Mouse (Mus musculus): ENCODE measurements around the gene Rpa1.
A peak's percentile ranks its signal among the peaks of the same experiment; 100 is the strongest.
"Not testable (repeated sequence)": the region's sequence is repeated elsewhere in the genome, so short reads cannot be mapped to it uniquely, and the experiment has no call there.

Gene Rpa1

DNA sequence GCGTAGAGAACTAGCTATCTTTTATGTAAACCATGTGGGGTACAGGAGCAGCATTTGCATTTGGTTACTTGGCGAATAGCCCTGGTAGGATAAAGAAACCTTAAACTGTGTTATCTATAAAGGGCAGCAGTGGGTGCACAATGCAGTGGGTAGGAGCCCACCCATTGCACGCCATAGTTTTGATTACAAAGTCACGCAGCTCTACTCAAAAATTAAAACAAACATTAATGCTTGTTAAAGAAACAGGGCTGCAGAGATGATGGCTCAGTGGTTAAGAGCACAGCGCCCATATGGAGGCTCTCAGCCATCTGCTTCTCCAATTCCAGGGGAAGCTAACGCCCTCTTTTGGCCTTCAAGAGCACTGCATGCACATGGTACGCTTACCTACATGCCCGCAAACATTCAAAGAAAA is 24.8 kb downstream of the Rpa1 start:
- peak; percentile 61 for DNase-seq (ENCODE audit: low read depth, low spot score)

DNA sequence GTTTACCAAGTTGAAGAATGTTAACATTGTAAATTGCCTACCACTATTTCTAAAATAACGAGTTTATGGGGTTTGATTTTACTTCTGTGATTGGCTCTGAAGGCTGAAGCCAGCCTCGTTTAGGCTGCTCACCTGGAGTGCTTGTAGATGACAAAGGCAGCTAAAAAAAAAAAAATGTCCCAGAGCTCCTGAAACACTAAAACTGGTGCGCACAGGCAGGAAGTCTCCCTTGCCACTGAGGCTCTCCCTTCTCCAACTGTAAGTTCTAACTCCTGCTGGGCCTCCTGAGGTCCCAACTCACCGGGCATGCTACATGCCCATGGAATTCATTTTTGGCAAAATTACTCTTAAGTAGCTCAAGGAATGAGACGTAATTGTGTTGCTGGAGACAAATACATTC is 28.9 kb downstream of the Rpa1 start:
- DNase-seq (ENCODE audit: low read depth, low spot score): peak; percentile 8

GRCm38 (mm10) chr11:75318351-75319221 is 29.5 kb downstream of the Rpa1 start:
- DNase-seq (ENCODE audit: low read depth, low spot score): peak; percentile 39

DNA sequence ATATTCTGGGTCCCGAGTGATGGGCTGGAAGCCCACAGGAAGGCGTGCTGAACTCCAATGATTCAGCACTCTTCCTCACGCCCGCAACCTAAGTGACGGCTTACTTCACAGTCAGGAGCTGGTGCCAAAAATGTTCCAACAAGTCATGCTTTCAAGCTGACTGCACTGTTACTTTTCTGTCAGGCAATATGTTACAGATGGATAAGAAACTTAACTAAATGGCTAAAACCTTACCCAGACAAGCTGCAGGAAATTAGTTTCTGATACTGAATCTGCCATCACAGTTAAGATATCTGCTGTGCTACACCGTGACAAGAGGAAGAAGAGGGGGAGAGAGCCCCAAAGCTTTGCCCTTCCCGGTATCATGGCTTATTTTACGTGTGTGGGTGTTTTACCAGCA is 34.3 kb downstream of the Rpa1 start:
- DNase-seq (ENCODE audit: low read depth, low spot score): no peak

DNA sequence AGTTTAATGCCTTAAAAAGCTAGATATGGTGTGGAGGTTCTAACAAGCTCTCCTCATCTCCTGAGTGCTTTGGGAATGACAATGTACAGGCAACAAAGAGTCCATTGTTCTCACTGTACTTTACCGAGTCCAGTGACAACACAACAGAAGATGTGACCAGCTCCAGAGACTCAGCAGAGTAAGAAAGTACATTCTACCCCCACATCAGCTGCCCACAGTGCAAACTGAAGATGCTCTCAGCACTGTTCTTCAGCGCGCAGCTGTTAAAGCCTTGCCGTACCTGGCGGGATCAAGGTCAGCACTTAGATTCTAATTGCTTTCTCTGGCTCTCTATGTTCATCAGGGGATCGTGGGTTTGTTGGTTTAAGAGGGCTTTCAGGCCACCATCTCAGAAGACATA is 36.4 kb downstream of the Rpa1 start:
- no peak for DNase-seq (ENCODE audit: low read depth, low spot score)

DNA sequence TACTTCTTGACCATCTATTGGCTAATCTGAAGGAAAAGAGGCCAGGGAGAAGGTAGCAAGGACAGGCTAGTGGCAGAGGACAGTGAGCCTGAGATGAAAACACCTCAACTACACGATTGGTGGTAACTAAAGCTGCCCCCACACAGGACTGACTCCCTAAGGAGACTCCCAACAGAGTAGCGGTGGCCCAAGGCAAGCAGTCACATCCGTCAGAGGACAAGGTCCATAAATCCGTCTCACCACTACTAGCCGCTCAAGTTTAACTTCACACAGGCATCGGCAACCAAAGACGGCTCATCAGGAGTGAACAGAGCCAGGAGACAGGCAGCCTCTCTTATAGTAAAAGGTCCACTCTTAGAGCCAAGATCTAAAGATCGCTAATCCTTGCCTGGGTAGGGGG is 37.3 kb downstream of the Rpa1 start:
- DNase-seq (ENCODE audit: low read depth, low spot score): no peak

DNA sequence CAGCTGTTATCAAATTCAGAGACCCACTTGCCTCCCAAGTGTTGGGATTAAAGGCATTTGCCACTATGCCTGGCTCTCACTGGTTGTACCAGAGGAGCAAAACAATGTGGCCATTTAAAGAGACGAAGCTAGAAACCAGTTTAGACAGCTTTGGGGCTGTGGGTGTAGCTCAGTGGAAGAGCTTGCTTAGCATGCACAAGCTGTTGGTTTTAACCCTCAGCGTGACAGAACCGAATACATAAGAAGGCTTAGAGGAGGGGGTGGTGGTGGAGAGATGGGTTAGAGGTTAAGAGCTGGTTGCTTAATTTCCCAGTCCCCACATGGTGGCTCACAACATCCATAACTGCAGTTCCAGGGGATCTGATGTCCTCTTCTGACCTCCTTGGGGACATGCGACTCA is 39.5 kb downstream of the Rpa1 start:
- DNase-seq (ENCODE audit: low read depth, low spot score): peak; percentile 39

DNA sequence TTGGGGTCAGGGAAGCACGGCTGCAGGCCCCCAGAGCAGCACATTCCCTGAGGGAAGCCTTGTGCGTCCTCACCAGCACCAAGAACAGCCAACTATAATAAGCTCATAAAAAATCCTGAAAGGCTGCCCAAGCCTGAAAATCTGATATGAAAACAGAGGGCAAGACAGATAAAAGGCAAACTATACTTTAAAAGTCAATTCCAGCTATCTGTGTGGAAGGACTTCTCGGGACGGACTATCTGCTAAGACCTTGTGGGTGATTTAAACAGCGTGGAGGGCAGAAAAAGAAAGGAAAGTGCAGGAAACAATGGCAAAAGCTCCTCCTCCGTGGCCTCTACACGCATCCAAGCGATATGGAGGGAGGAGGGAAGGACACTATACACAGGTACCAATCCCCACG is 43.3 kb downstream of the Rpa1 start:
- DNase-seq (ENCODE audit: low read depth, low spot score): no peak

DNA sequence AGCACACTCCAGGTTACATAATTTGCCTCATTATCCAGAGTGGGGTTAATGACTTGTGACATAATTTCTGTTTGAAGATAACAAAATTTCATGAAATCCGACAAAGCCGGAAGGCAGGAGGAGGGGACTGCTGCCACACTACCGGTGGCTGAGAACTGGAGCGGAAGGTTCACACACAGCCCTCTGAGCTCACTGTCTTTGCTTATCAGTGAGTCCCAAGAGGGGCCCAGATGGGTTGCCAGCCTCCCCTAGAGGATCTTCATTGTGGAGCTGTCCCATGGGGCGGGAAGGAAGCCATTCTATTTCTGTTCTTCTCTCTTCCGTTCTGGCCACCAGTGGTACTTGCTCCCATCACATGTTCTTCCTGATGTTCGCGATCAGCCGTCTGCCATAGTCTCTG is 47.2 kb downstream of the Rpa1 start:
- DNase-seq (ENCODE audit: low read depth, low spot score): no peak

- no peak for DNase-seq (ENCODE audit: low read depth, low spot score)
Observed at GRCm38 (mm10) chr11:75299786-75300185, 48.3 kb downstream of the Rpa1 start.

GRCm38 (mm10) chr11:75298491-75298890 is 49.6 kb downstream of the Rpa1 start:
- no peak for DNase-seq (ENCODE audit: low read depth, low spot score)

- DNase-seq (ENCODE audit: low read depth, low spot score): no peak
Observed at GRCm38 (mm10) chr11:75297631-75298030, 50.5 kb downstream of the Rpa1 start.

- DNase-seq (ENCODE audit: low read depth, low spot score): no peak
Observed at GRCm38 (mm10) chr11:75296406-75297005, 51.6 kb downstream of the Rpa1 start.

- not testable (repeated sequence) for DNase-seq (ENCODE audit: low read depth, low spot score)
Observed at GRCm38 (mm10) chr11:75295534-75295933, 52.6 kb downstream of the Rpa1 start.

GRCm38 (mm10) chr11:75294862-75295261 is 53.3 kb downstream of the Rpa1 start:
- DNase-seq (ENCODE audit: low read depth, low spot score): no peak

- DNase-seq (ENCODE audit: low read depth, low spot score): peak; percentile 46
Observed at GRCm38 (mm10) chr11:75293852-75294361, 54.2 kb downstream of the Rpa1 start.

DNA sequence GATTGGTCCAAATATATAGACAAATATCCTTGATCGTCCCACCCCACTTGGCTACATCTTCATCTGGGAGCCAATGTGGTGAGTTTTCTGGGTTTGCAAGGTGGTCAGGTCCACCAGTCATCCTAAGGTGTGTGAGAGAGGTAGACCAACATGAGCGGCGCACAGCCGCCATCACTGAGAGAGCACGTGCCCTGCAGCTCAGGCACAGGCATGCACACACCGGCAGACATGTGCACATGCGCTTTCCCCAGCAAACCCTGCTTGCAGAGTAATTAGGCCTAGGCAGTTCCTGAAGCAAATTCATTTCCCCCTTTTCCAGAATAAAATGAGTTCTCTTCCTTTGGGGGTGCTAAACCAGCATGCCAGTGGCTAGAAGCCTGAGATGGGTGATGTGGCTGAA is 55.8 kb downstream of the Rpa1 start:
- peak; percentile 61 for DNase-seq (ENCODE audit: low read depth, low spot score)

DNA sequence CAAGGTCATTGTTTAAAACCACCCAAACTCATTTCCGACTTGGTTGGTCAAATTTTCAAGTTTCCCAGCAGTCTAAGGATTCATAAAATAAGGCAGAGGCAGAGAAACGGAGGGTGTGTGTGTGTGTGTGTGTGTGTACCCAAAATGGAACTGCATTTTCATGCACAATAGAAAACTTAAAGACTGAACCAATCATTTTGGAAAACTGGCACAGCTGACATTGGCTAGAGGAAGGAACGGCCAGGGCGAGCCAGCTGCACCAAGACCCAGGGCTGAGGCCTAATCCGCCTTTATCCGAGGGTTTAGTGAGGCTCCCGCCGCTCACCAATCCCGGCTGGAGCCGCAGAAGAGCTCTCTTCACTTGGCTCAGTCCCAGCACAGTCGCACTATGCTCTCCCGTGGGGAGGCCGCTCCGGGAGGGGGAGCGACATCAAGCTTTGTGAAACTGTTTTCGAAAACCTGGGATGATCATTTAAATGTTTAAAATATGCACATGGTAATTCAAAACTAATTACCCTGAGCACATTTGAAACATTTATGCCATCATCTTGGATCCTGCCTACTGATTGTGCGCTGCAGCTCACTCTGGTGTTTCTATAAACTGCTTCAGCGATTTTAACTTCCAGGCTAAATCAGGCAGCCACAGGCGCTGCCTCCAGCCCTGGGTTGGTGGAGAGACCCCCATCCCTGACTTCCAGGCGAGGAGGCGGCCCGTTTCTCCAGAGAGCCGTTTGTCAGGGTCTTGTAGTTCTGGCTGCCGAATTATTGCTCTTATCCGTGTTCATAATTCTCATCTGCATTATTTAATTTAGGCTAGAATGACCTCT is 56.5 kb downstream of the Rpa1 start:
- DNase-seq (ENCODE audit: low read depth, low spot score): no peak

DNA sequence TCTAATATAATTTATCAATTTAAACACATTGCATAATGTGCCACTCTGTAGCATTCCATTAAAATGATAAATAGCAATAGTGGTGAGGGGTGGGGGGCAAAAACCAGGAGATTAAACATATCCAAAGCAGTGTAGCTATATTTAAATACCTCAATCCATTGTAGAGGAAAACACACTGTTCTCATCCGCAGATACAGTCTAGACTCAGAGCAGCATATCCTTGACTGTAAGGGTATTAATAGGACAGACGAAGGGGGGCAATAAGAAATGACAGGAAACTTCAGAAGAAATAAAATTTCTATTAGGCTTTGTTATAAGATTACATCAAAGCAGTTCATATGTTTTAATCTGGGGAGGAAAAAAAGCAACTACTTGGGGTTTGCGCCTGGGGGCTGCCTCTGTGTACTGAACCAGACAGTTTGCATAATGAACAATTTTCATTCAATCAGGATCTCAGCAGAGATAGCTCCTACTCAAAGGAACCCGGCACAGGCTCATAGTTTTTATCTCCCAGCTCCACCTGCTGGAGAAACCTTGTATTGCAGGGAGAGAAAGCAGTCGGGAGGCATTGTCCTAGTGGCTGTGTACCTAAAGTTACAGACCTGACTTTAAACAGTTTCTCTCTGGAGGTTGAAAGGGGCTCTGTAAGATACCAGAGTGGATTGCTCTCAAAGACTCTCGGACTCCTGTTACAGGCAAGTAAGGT is 57.4 kb downstream of the Rpa1 start:
- DNase-seq (ENCODE audit: low read depth, low spot score): peak; percentile 92

DNA sequence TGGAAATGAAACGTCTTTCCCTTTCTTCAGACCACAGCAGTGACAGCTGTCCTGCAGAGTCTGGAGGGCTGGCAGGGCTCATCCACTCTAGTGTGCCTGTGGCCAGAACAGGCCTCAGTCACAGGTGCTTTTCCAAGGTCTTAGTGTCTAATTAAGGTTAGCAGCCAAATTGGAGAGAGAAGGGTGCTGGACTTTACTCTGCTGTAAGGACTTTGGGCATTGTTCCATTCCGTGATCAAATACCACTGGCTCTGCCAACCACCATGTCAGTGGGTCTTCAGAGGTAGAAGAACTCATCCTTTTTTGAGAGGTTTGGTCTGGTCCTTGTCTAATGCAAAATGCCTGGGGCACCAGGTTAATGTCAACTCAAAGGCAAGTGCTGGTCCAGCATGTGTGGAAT is 59.0 kb downstream of the Rpa1 start:
- DNase-seq (ENCODE audit: low read depth, low spot score): no peak

DNA sequence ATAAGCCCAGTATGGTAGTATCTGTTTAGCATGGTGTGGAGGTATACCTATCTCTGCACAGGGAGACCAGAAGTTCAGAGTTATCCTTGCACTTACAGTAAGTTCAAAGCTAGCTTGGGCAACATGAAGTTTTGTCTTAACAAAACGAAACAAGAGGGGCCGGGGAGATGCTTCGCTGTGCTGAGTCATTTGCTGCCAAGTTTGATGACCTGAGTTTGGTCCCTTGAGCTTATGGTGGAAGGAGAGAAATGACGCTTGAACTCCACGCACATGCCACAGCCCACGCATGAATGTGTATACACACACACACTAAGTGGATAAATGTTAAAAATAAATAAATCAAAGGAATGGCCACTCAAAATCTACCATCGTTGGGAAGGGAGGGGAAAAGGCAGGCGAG is 59.6 kb downstream of the Rpa1 start:
- DNase-seq (ENCODE audit: low read depth, low spot score): no peak

DNA sequence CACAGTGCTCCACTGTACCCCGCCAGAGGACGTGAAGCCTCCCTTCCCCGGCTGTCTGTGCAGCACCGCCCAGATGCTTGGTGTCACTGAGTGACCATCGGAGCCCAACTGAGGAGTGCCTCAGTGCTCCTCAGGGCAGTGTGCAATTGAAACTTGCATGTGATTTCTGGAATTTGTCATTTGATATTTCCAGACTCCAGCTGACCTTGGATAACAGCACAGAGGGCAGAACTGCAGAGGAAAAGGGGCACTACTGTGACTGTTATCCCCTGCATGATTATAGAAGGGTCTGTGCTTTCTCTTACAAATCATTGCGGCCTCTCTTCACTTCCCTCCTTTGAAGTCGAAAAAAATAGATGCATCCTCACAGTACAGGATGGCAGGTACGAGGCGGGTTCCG is 60.2 kb downstream of the Rpa1 start:
- no peak for DNase-seq (ENCODE audit: low read depth, low spot score)
